Mouse (Mus musculus) stomach, postnatal 0 days (tissue): ENCODE results near the gene Lrrc8d. TPM values are rescaled to one million over a fixed set of nuclear protein-coding genes. Genes with fewer than 3 reads are reported as not detected.

Experiments
- ATAC-seq: fragments of 200-750 bp; cut with Nextera tagmentation; 2 replicates; pipeline ENCODE4 v1.8.0; 2017; ENCODE audit not compliant: low FRiP score, low TSS enrichment
- DNase-seq: peaks from one replicate; pipeline ENCODE4 v3.0.0-alpha.2; 2016; ENCODE audit warnings: low spot score
- H3K27ac ChIP-seq: fragments of 300-500 bp; sonication (generic); replicated peaks from 2 replicates; pipeline ENCODE4 v1.5.1; 2014; ENCODE audit warnings: mild to moderate bottlenecking, control low read depth
- H3K27me3 ChIP-seq: fragments of 300-500 bp; sonication (generic); 2 replicates; pipeline ENCODE4 v1.6.1; 2014; ENCODE audit warnings: low read length; ENCODE audit not compliant: control insufficient read depth, insufficient read depth
- H3K36me3 ChIP-seq: fragments of 300-500 bp; sonication (generic); 2 replicates; pipeline ENCODE4 v1.6.1; 2014; ENCODE audit warnings: low read length, mixed read lengths; ENCODE audit not compliant: control insufficient read depth, insufficient read depth
- H3K4me1 ChIP-seq: fragments of 300-500 bp; sonication (generic); replicated peaks from 2 replicates; pipeline ENCODE4 v1.6.1; 2014; ENCODE audit warnings: antibody characterized with exemption; ENCODE audit not compliant: control insufficient read depth, insufficient read depth
- H3K4me2 ChIP-seq: fragments of 300-500 bp; sonication (generic); replicated peaks from 2 replicates; pipeline ENCODE4 v1.6.1; 2014; ENCODE audit warnings: low read depth, mild to moderate bottlenecking, control low read depth, moderate library complexity
- H3K4me3 ChIP-seq: fragments of 300-500 bp; sonication (generic); 2 replicates; pipeline ENCODE4 v1.5.1; 2014; ENCODE audit warnings: low read depth, low read length, control low read depth
- H3K9ac ChIP-seq: fragments of 300-500 bp; sonication (generic); 2 replicates; pipeline ENCODE4 v1.6.1; 2014; ENCODE audit warnings: mild to moderate bottlenecking, low read length, control low read depth, mixed read lengths
- H3K9me3 ChIP-seq: fragments of 300-500 bp; sonication (generic); 2 replicates; pipeline ENCODE4 v1.6.1; 2016; ENCODE audit warnings: low read length; ENCODE audit not compliant: control insufficient read depth
- CTCF ChIP-seq: IDR thresholded peaks from 2 replicates; pipeline ENCODE4 v1.5.1; 2016; ENCODE audit warnings: antibody characterized with exemption, low read depth, mild to moderate bottlenecking, moderate library complexity
- EP300 ChIP-seq: optimal IDR thresholded peaks from 2 replicates; pipeline ENCODE3; 2016; ENCODE audit warnings: antibody characterized with exemption
- WGBS: fragments of 180-500 bp; shearing (Covaris S2); extraction: QIAGEN DNeasy Blood & Tissue Kit; methylation state at CpG from one replicate; pipeline ENCODE4 v1.1.7; 2014; 5-methylcytosine and 5-hydroxymethylcytosine counted together
- polyA plus RNA-seq: library from polyadenylated mRNA; unstranded; fragments of >200 nt; fragmentation: Nextera tagmentation; extraction: Ambion mirVana; gene quantifications from 2 replicates; pipeline ENCODE4 v1.2.1, GENCODE M21; 2015

Gene Lrrc8d
- polyA plus RNA-seq, 1 experiment from 2014 or later, result 10.2 TPM

DNA sequence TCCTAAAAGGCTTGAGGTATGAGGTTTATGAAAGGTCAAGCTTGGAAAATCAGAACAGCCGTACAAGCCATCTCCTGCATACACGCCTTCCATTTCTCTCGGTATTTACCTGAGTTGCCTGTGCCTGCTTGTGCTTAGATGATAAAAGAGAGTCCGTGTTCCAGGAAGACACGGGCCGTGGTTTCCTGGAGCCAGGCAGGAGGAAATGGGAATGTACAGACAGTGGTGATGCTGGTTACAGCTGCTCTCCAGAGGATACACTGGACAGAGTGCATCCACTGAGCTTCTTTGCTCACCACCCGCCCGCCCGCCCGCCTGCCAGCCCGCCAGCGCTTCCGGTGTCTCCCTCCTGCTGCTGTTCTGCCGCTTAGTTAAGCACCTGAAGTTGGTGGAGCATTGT lies 116.3 kb downstream of the Lrrc8d start:
- Histone ChIP-seq H3K4me1 (peaks cover 3% of the 10 kb centered on the region; the same call in 1 of the 2 replicates), H3K27ac (no peak overlapping the region), H3K27me3 (no peaks in the 10 kb centered on the region), H3K9ac (no peak overlapping the region), H3K9me3 (no peaks in the 10 kb centered on the region), H3K4me3 (no peak overlapping the region), H3K36me3 (peaks cover 22% of the 10 kb centered on the region), H3K4me2 (no peak overlapping the region)
- DNase-seq, result no peak
- no peak for ATAC-seq
- 76% methylated on average over 14 of the region's 14 CpGs for WGBS
- no peak for TF ChIP-seq CTCF
- TF ChIP-seq EP300, result no peak

DNA sequence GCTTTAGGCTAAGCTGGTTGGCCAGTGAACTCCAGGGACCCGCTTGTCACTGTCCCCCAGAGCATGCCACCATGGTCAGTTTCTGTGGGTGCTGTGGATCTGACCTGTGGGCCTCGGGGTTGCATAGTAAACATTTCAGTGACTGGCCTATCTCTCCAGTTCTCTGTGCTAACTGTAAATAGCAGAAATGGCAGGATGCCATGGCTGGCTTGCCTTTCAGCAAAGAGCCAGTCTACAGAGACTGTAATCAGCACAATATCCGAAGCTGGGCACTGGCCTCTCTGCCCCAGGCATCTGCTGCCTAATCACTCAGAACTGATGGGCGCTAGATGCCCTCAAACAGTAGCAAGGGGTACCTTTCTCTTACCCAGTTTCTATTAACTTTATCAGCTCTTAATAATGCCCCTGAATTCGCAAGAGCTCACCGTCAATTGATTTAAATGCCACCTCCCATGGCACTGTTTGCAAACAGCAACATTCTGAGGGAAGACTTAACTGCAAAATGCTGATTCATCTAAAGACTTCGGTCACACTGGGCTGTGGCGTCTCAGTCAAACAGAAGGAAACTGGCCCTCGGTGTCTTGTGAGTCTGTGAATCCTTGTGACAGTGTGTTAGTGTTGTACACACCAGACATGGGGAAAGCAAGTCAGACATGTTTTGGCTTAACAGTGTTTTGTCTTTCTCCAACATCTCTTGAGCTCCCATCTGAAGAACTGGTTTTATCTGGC lies 117.6 kb downstream of the Lrrc8d start:
- ATAC-seq, result peak; percentile 59
- H3K9ac ChIP-seq, result no peak overlapping the region

DNA sequence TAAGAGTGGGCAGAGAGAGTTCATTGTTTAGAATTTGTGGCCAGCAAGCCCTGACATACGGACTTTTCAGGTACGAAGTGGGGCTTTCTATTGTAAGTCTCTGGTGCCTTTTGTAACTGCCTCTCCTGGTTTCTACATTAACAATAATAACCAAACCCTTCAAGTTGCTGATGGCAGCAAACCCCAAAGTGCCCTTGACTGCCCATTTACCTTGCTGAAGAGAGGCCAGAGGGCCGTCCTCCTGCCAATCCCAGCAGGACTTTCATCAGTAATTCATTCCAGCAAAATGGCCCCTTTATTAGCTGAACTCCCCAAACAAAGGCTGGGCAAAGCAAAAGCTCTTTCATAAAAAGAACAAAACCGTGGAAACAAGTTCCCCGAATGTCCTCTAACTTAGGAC lies 118.6 kb downstream of the Lrrc8d start:
- Histone ChIP-seq H3K36me3 (peaks cover 6% of the 10 kb centered on the region; the same call in 1 of the 2 replicates), H3K4me1 (peaks cover 5% of the 10 kb centered on the region; the same call in 1 of the 2 replicates), H3K9ac (no peak overlapping the region), H3K27me3 (no peaks in the 10 kb centered on the region), H3K27ac (no peak overlapping the region), H3K4me2 (no peak overlapping the region), H3K4me3 (no peak overlapping the region), H3K9me3 (no peaks in the 10 kb centered on the region)
- WGBS, result 73% methylated on average over 5 of the region's 5 CpGs
- ATAC-seq (no peak), DNase-seq (no peak)
- no peak for TF ChIP-seq EP300
- no peak for TF ChIP-seq CTCF

More for the DNA sequence above, 117.6 kb downstream of the Lrrc8d start:
- H3K36me3 ChIP-seq, result peaks cover 16% of the 10 kb centered on the region
- 66% methylated on average over 9 of the region's 9 CpGs for WGBS
- no peaks in the 10 kb centered on the region for H3K27me3 ChIP-seq
- no peak overlapping the region for H3K4me3 ChIP-seq
- TF ChIP-seq CTCF (no peak), EP300 (no peak)
- no peak overlapping the region for H3K27ac ChIP-seq
- H3K4me2 ChIP-seq, result no peak overlapping the region
- H3K9me3 ChIP-seq, result no peaks in the 10 kb centered on the region
- DNase-seq, result peak; percentile 67
- peaks cover 3% of the 10 kb centered on the region; the same call in 1 of the 2 replicates for H3K4me1 ChIP-seq

DNA sequence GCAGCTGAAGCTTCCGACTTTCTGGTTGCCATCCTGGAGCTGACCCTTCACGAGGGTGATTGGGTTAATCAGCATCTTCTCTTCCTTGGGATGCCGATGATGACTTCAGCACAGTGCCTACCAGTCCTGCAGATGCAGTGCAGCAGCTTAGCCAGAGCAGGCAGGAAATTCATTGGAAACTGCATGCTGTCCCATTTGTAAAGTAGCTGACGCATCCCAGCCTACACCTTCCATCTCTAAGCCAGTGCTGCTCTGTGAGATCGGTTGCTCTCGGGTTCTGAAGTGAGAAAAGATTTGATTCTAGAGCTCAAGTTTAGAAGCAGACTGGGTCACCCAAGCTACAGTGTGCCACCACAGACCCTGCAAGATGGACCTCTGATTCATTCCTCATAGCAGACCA lies 121.6 kb downstream of the Lrrc8d start:
- Histone ChIP-seq H3K27ac (no peak overlapping the region), H3K4me2 (no peak overlapping the region), H3K36me3 (no peaks in the 10 kb centered on the region; the same call in 1 of the 2 replicates), H3K9me3 (no peaks in the 10 kb centered on the region), H3K4me3 (no peak overlapping the region), H3K9ac (no peak overlapping the region), H3K4me1 (peaks cover 9% of the 10 kb centered on the region; the same call in 1 of the 2 replicates), H3K27me3 (no peaks in the 10 kb centered on the region)
- WGBS, result 77% methylated on average over 6 of the region's 6 CpGs
- ATAC-seq (no peak), DNase-seq (no peak)
- no peak for TF ChIP-seq CTCF
- TF ChIP-seq EP300, result no peak

DNA sequence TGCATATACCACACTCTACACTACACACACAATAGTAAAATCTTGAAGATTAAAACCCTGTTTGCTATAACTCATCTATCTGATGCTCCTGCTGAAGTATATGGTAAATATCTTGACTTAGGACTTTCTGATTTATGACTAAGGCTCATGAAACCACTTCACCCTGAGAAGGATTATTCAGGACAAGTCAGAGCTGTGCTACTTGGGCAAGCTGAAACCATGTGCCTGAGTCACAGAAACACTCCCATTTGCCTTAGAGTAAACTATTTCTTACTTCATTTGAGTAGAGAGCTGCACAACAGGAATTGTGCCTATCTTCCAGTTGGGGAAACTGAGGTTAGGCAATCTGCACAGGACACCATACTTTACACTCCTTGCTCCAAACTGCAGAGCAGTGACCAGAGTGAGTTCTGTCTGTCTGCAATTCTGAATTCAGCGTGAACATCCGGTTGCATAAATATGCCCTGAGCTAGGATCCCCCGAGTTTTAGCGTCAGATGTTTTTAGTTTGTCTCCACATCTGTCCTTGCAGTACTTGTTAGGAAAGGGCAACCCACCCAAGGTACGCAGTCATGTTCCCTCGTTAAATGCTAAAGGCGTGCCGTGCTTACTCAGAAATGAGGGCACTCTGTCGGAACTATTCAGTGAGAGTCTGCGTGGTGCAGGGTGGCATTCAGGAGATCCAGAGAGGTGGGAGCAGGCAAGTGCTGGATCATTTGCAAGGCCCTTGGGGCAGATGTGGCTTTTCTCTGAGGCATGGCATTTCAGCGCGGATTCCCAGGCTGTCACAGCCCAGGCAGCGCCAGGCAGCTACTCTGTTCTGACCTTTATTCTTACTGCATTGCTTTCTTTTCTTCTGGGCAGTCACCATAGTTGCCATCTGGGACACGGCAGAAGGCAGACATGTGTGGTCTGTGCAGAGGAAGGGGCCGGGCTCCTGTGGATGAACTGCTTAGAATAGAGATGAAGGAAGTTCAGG lies 123.0 kb downstream of the Lrrc8d start:
- Histone ChIP-seq H3K4me2 (no peak overlapping the region), H3K36me3 (no peaks in the 10 kb centered on the region; the same call in 1 of the 2 replicates), H3K9ac (no peak overlapping the region), H3K27me3 (no peaks in the 10 kb centered on the region), H3K27ac (peak overlapping the region; percentile 67), H3K9me3 (no peaks in the 10 kb centered on the region), H3K4me1 (0 out of 2 replicates have a peak, but pooled peaks cover 6% of the 10 kb centered on the region), H3K4me3 (no peak overlapping the region)
- TF ChIP-seq CTCF (no peak), EP300 (no peak)
- DNase-seq (no peak), ATAC-seq (no peak)
- WGBS, result 55% methylated on average over 15 of the region's 15 CpGs
